Mouse (Mus musculus) liver, adult 2 months (tissue): ENCODE data around the gene Rap1gap2.

Experiments used
- CTCF ChIP-seq: fragments of 200-500 bp; IDR thresholded peaks from 2 replicates; pipeline ENCODE4 v1.5.1; 2011; ENCODE audit warnings: low read depth, low read length, control low read depth
- POLR2A ChIP-seq: fragments of 200-500 bp; IDR thresholded peaks from 2 replicates; pipeline ENCODE4 v1.6.1; 2011; ENCODE audit warnings: low read length, control low read depth; ENCODE audit not compliant: insufficient read depth; ENCODE audit errors: extremely low read depth

GRCm38 (mm10) chr11:74592246-74592645 lies 18.5 kb downstream of the Rap1gap2 start:
- TF ChIP-seq CTCF, result no peak
- no peak for TF ChIP-seq POLR2A
